Mouse (Mus musculus) myocyte (in vitro differentiated cells): ENCODE results near the gene Dnttip2.

ENCODE experiments used
- CEBPB ChIP-seq: IDR thresholded peaks from 2 replicates; pipeline ENCODE4 v1.6.1; 2011; ENCODE audit warnings: mild to moderate bottlenecking, moderate library complexity; ENCODE audit not compliant: poor library complexity, insufficient read depth, severe bottlenecking
- E2F4 ChIP-seq: IDR thresholded peaks from one replicate; pipeline ENCODE4 v1.6.1; 2011; ENCODE audit warnings: mild to moderate bottlenecking, control low read depth, moderate library complexity; ENCODE audit not compliant: insufficient read depth
- MAX ChIP-seq: IDR thresholded peaks from one replicate; pipeline ENCODE4 v1.6.1; 2011; ENCODE audit warnings: low read depth, mild to moderate bottlenecking, control low read depth
- MYOD1 ChIP-seq, 3 experiments: IDR thresholded peaks; one replicate each; pipeline ENCODE4 v1.6.1; 2011; ENCODE audit warnings: control low read depth in 2 of 3, low read depth in 2 of 3, mild to moderate bottlenecking in 2 of 3, moderate library complexity in 1 of 3; ENCODE audit not compliant: insufficient read length in 2 of 3, control insufficient read depth in 1 of 3
- MYOG ChIP-seq, 3 experiments: IDR thresholded peaks; one replicate each; pipeline ENCODE4 v1.6.1; 2011; ENCODE audit warnings: control low read depth in 2 of 3, low read depth in 2 of 3, mild to moderate bottlenecking in 2 of 3; ENCODE audit not compliant: insufficient read length in 2 of 3, control insufficient read depth in 1 of 3, insufficient read depth in 1 of 3
- POLR2A ChIP-seq: IDR thresholded peaks from one replicate; pipeline ENCODE4 v1.6.1; 2011; ENCODE audit warnings: low read depth, mild to moderate bottlenecking, control low read depth, moderate library complexity; ENCODE audit not compliant: insufficient read length
- POLR2AphosphoS2 ChIP-seq: IDR thresholded peaks from one replicate; pipeline ENCODE4 v1.6.1; 2011; ENCODE audit warnings: low read depth, control low read depth; ENCODE audit not compliant: insufficient read length
- REST ChIP-seq: IDR thresholded peaks from one replicate; pipeline ENCODE4 v1.6.1; 2011; ENCODE audit warnings: mild to moderate bottlenecking, control low read depth, moderate library complexity; ENCODE audit not compliant: insufficient read depth, insufficient read length
- SRF ChIP-seq: IDR thresholded peaks from one replicate; pipeline ENCODE4 v1.6.1; 2011; ENCODE audit warnings: low read depth; ENCODE audit not compliant: control insufficient read depth, insufficient read length
- TCF12 ChIP-seq: IDR thresholded peaks from one replicate; pipeline ENCODE4 v1.6.1; 2011; ENCODE audit warnings: mild to moderate bottlenecking, control low read depth; ENCODE audit not compliant: poor library complexity, insufficient read depth, severe bottlenecking
- USF1 ChIP-seq: IDR thresholded peaks from one replicate; pipeline ENCODE4 v1.6.1; 2011; ENCODE audit warnings: low read depth, mild to moderate bottlenecking, control low read depth, moderate library complexity

GRCm38 (mm10) chr3:122313936-122314335 is 39.7 kb downstream of the Dnttip2 start:
- TF ChIP-seq USF1: no peak
- TF ChIP-seq POLR2A: no peak
- TF ChIP-seq E2F4: no peak
- TF ChIP-seq MAX: no peak
- no peak for TF ChIP-seq TCF12
- no peak for TF ChIP-seq POLR2AphosphoS2
- TF ChIP-seq SRF: no peak
- no peak for TF ChIP-seq REST
- no peak for TF ChIP-seq MYOG (IDR thresholded peaks at IDR 0.05; ENCODE audit: control insufficient read depth in 1 of 3, insufficient read depth in 1 of 3, insufficient read length in 2 of 3, low read depth in 2 of 3)
- no peak for TF ChIP-seq MYOD1 (IDR thresholded peaks at IDR 0.05; ENCODE audit: control insufficient read depth in 1 of 3, insufficient read length in 2 of 3, low read depth in 2 of 3)
- TF ChIP-seq CEBPB: no peak
